Comparison of ENCODE assay signal across 8 mouse cellular contexts in genomic region chr3:103280241-103280761, GRCm38 (mm10). TPM values are rescaled to one million over a fixed set of nuclear protein-coding genes. Genes with fewer than 3 reads are reported as not detected.
DNase-seq lines count a peak whose midpoint lies in the region; ATAC-seq and TF ChIP-seq lines count a peak whose summit lies in the region.

No protein-coding gene starts in this region.

- H3K27me3 ChIP-seq in ES-Bruce4 (ENCODE audit: control insufficient read depth, insufficient read depth, low read length, poor library complexity, severe bottlenecking) = no peaks in the 10 kb centered on the region
- no peaks in the 10 kb centered on the region for H3K27me3 ChIP-seq in forebrain, embryonic 11.5 days (ENCODE audit: control insufficient read depth, insufficient read depth, low read length)
- H3K27me3 ChIP-seq in lung, embryonic 16.5 days (ENCODE audit: control insufficient read depth, insufficient read depth, low read depth, low read length) = no peaks in the 10 kb centered on the region

- TF ChIP-seq EP300 in ES-Bruce4 (IDR thresholded peaks at IDR 0.05; ENCODE audit: insufficient read depth, low read depth, low read length) = no peak

- peak overlapping the region; percentile 89 for H3K4me3 ChIP-seq in ES-Bruce4 (ENCODE audit: low read depth, low read length)
- peak overlapping the region; percentile 86 for H3K4me3 ChIP-seq in forebrain, embryonic 11.5 days (ENCODE audit: low read depth, low read length)
- peak overlapping the region; percentile 93 for H3K4me3 ChIP-seq in layer of hippocampus, adult 2 months
- H3K4me3 ChIP-seq in lung, embryonic 16.5 days (ENCODE audit: low read length) = peak overlapping the region; percentile 100

- no peaks in the 10 kb centered on the region for H3K36me3 ChIP-seq in ES-Bruce4 (ENCODE audit: control insufficient read depth, insufficient read depth, low read length, poor library complexity, severe bottlenecking)
- H3K36me3 ChIP-seq in forebrain, embryonic 11.5 days (ENCODE audit: control insufficient read depth, insufficient read depth, low read length) = no peaks in the 10 kb centered on the region
- H3K36me3 ChIP-seq in lung, embryonic 16.5 days (ENCODE audit: control insufficient read depth, insufficient read depth, low read length) = no peaks in the 10 kb centered on the region

- peak overlapping the region; percentile 91 for H3K4me2 ChIP-seq in forebrain, embryonic 11.5 days (ENCODE audit: low read depth, low read length, severe bottlenecking)
- H3K4me2 ChIP-seq in lung, embryonic 16.5 days (ENCODE audit: low read depth, low read length) = peak overlapping the region; percentile 72

- intact Hi-C loops in heart, postnatal 10 days (cut with DNase I) = no loop called here

- no peaks in the 10 kb centered on the region for H3K9me3 ChIP-seq in ES-Bruce4 (replicated peaks; ENCODE audit: control insufficient read depth, insufficient read depth, low read length, poor library complexity, severe bottlenecking)
- no peaks in the 10 kb centered on the region for H3K9me3 ChIP-seq in forebrain, embryonic 11.5 days (ENCODE audit: control insufficient read depth, low read length)
- H3K9me3 ChIP-seq in lung, embryonic 16.5 days (ENCODE audit: control insufficient read depth, low read length) = no peaks in the 10 kb centered on the region

- H3K4me1 ChIP-seq in ES-Bruce4 (ENCODE audit: control insufficient read depth, insufficient read depth, low read length) = no peaks in the 10 kb centered on the region
- H3K4me1 ChIP-seq in forebrain, embryonic 11.5 days (replicated peaks; ENCODE audit: control insufficient read depth, insufficient read depth, low read length) = peaks cover 6% of the 10 kb centered on the region
- peaks cover 13% of the 10 kb centered on the region for H3K4me1 ChIP-seq in lung, embryonic 16.5 days (replicated peaks; ENCODE audit: control insufficient read depth, insufficient read depth, low read length)

- TF ChIP-seq POLR2A in ES-Bruce4 (IDR thresholded peaks at IDR 0.05; ENCODE audit: insufficient read depth, low read length) = no peak

- peak overlapping the region; percentile 92 for H3K9ac ChIP-seq in ES-Bruce4 (ENCODE audit: low read depth, poor library complexity, severe bottlenecking)
- H3K9ac ChIP-seq in forebrain, embryonic 11.5 days (ENCODE audit: low read length) = peak overlapping the region; percentile 93
- peak overlapping the region; percentile 98 for H3K9ac ChIP-seq in lung, embryonic 16.5 days (ENCODE audit: low read length)

- H3K27ac ChIP-seq in ES-Bruce4 (ENCODE audit: insufficient read depth, low read length) = no peak overlapping the region
- H3K27ac ChIP-seq in forebrain, embryonic 11.5 days (ENCODE audit: low read depth, low read length) = peak overlapping the region; percentile 94
- H3K27ac ChIP-seq in layer of hippocampus, adult 2 months = peak overlapping the region; percentile 98
- peak overlapping the region; percentile 97 for H3K27ac ChIP-seq in lung, embryonic 16.5 days (ENCODE audit: low read length)

- ATAC-seq in forebrain, embryonic 11.5 days (replicated peaks; ENCODE audit: low FRiP score) = peak; percentile 68
- ATAC-seq in lung, embryonic 16.5 days (ENCODE audit: low read depth) = peak; percentile 57

- peak; percentile 37 for DNase-seq in c-Kit-positive CD71-positive TER-119-negative erythroid progenitor cells, embryonic 14.5 days (ENCODE audit: low read depth)
- DNase-seq in forebrain, embryonic 11.5 days (ENCODE audit: low spot score) = peak; percentile 80
- peak; percentile 57 to 60 for DNase-seq in heart, postnatal 10 days
- peak; percentile 37 to 46 for DNase-seq in layer of hippocampus, adult 2 months (ENCODE audit: low spot score in 2 of 2)
- peak; percentile 24 for DNase-seq in ovary, postnatal 10 days (ENCODE audit: low spot score)
- DNase-seq in thymus, postnatal 0 days (ENCODE audit: low spot score) = peak; percentile 62

- under 1% methylated on average over 31 of the region's 36 CpGs for WGBS in forebrain, embryonic 11.5 days
- under 1% methylated on average over 29 of the region's 36 CpGs for WGBS in lung, embryonic 16.5 days

- TF ChIP-seq CTCF in ES-Bruce4 (IDR thresholded peaks at IDR 0.05; ENCODE audit: low read depth, low read length) = no peak
- no peak for TF ChIP-seq CTCF in layer of hippocampus, adult 2 months (conservative IDR thresholded peaks at IDR 0.05)

RNA-seq across cellular contexts. Expression of gene Trim33, which starts 1.2 kb away (rescaled TPM):
- 127 and 138 TPM in 2 replicates for polyA plus RNA-seq in ES-Bruce4 (2011; ENCODE audit: insufficient read depth, insufficient read length, low read depth, missing spikeins)
- polyA plus RNA-seq in forebrain, embryonic 11.5 days (2014; fragmentation: Nextera tagmentation; extraction: Ambion mirVana) = 32.8 and 41.5 TPM in 2 replicates
- 10 to 100 TPM; 19.3 to 21.2 TPM for total RNA-seq in heart, postnatal 10 days (2021)
- total RNA-seq in layer of hippocampus, adult 2 months (2021) = 10 to 100 TPM; 53.0 to 55.2 TPM
- polyA plus RNA-seq in lung, embryonic 16.5 days (2015; fragmentation: Nextera tagmentation; extraction: Ambion mirVana) = 19.6 and 21.3 TPM in 2 replicates
- 12.1 and 19.0 TPM in 2 replicates for polyA plus RNA-seq in thymus, postnatal 0 days (2015; fragmentation: Nextera tagmentation; extraction: Ambion mirVana)

Comparison
In these comparisons a context has a peak if more than half of its experiments do, and no peak if none do; other contexts are left out.
1. DNase-seq: peak in every context shown above with its lines; median percentile 80 in forebrain, embryonic 11.5 days; 62 in thymus, postnatal 0 days; 58 in heart, postnatal 10 days; 42 in layer of hippocampus, adult 2 months; 37 in c-Kit-positive CD71-positive TER-119-negative erythroid progenitor cells, embryonic 14.5 days; 24 in ovary, postnatal 10 days.